Mouse (Mus musculus) telencephalon, adult 2 months (tissue): Measurements from ENCODE around the gene Lig4.

Experiments
- DNase-seq: peaks from one replicate; pipeline ENCODE4 v3.0.0-alpha.2; 2011; ENCODE audit warnings: low read depth, low spot score

Gene Lig4

GRCm38 (mm10) chr8:9977573-9978314 lies at the start of gene Lig4, which contains the start of gene Abhd13:
TSS of gene Lig4 (minus strand) at chr8:9977686.
TSS of gene Abhd13 (plus strand) at chr8:9977707.
- DNase-seq = peak; percentile 96

- DNase-seq = peak; percentile 32
These were observed 39.7 kb upstream of the Lig4 start for GRCm38 (mm10) chr8:10017231-10017630.

GRCm38 (mm10) chr8:10016252-10016651 lies 38.8 kb upstream of the Lig4 start:
- no peak for DNase-seq

- DNase-seq = no peak
These were observed 30.2 kb upstream of the Lig4 start for GRCm38 (mm10) chr8:10007660-10008028.

GRCm38 (mm10) chr8:10006986-10007659 lies 29.6 kb upstream of the Lig4 start:
- peak; percentile 64 for DNase-seq

- DNase-seq = no peak
These were observed 28.9 kb upstream of the Lig4 start, which contains the start of gene Tnfsf13b for GRCm38 (mm10) chr8:10006156-10006985. TSS of gene Tnfsf13b (plus strand) at chr8:10006467.

GRCm38 (mm10) chr8:10004115-10004514 lies 26.6 kb upstream of the Lig4 start:
- DNase-seq = no peak

- no peak for DNase-seq
These were observed 2.7 kb upstream of the Lig4 start for GRCm38 (mm10) chr8:9980188-9980587.

GRCm38 (mm10) chr8:9979746-9980145 lies 2.3 kb upstream of the Lig4 start:
- DNase-seq = no peak

GRCm38 (mm10) chr8:9978475-9979230 lies 1.2 kb upstream of the Lig4 start:
- DNase-seq = no peak

- DNase-seq = no peak
These were observed 470 bp downstream of the Lig4 start for GRCm38 (mm10) chr8:9977016-9977415.

- DNase-seq = peak; percentile 96
These were observed 1.4 kb downstream of the Lig4 start for GRCm38 (mm10) chr8:9975898-9976611.

GRCm38 (mm10) chr8:9975276-9975675 lies 2.2 kb downstream of the Lig4 start:
- no peak for DNase-seq

- DNase-seq = no peak
These were observed 5.6 kb downstream of the Lig4 start for GRCm38 (mm10) chr8:9971866-9972265.

- DNase-seq = no peak
These were observed 17.6 kb downstream of the Lig4 start for GRCm38 (mm10) chr8:9959919-9960318.

- DNase-seq = no peak
These were observed 19.1 kb downstream of the Lig4 start for GRCm38 (mm10) chr8:9958338-9958737.

- DNase-seq = peak; percentile 32
These were observed 28.2 kb downstream of the Lig4 start for GRCm38 (mm10) chr8:9949134-9949890.

GRCm38 (mm10) chr8:9935574-9935973 lies 41.9 kb downstream of the Lig4 start:
- no peak for DNase-seq

- DNase-seq = no peak
These were observed 42.5 kb downstream of the Lig4 start for GRCm38 (mm10) chr8:9934891-9935565.
